Mouse (Mus musculus) B cell, adult (primary cell): ENCODE measurements around the gene Wbp4. TPM values are rescaled to one million over a fixed set of nuclear protein-coding genes. Genes with fewer than 3 reads are reported as not detected.

Source experiments
- total RNA-seq: library from RNA; stranded (reverse); gene quantifications from 4 replicates; pipeline ENCODE4 v1.2.4, GENCODE M21; 2023; ENCODE audit not compliant: inconsistent age

The Wbp4 gene
- 24.9 to 29.4 TPM (median 27.8 TPM) in 4 replicates for total RNA-seq

GRCm38 (mm10) chr14:79481339-79482151 is at the start of gene Wbp4:
Wbp4 (minus strand) TSS chr14:79481520.

GRCm38 (mm10) chr14:79480624-79481338 is 539 bp downstream of the Wbp4 start, which contains the start of gene Elf1:
Elf1 (plus strand) TSS chr14:79481194.

GRCm38 (mm10) chr14:79451681-79452590 is 29.4 kb downstream of the Wbp4 start, which contains the start of gene Kbtbd6:
Kbtbd6 (plus strand) TSS chr14:79451835.

GRCm38 (mm10) chr14:79425979-79426729 is 55.2 kb downstream of the Wbp4 start, which contains the start of gene Kbtbd7:
Kbtbd7 (plus strand) TSS chr14:79426511.

Other genes starting within 250 kb of the Wbp4 start
- gene Zfp957, start 234.2 kb downstream of the Wbp4 start, total RNA-seq: not detected in 4 replicates
- gene Rgcc, start 179.9 kb downstream of the Wbp4 start, total RNA-seq: 35.3 to 43.6 TPM (median 41.3 TPM) in 4 replicates
- 49.6 to 58.3 TPM (median 52.1 TPM) in 4 replicates for gene Naa16, start 90.7 kb downstream of the Wbp4 start, total RNA-seq
- 1.9 to 2.7 TPM (median 2.3 TPM) in 4 replicates for gene Mtrf1, start 83.7 kb downstream of the Wbp4 start, total RNA-seq
- 14.9 to 18.1 TPM (median 15.9 TPM) in 4 replicates for gene Kbtbd7, start 55.0 kb downstream of the Wbp4 start, total RNA-seq
- gene Kbtbd6, start 29.7 kb downstream of the Wbp4 start, total RNA-seq: 0.24 to 0.90 TPM (median 0.45 TPM) in 3 of 4 replicates, not detected in the other
- gene Elf1, start 326 bp downstream of the Wbp4 start, total RNA-seq: 182 to 193 TPM (median 191 TPM) in 4 replicates
- 61.7 to 66.7 TPM (median 64.1 TPM) in 4 replicates for gene Sugt1, start 106.2 kb upstream of the Wbp4 start, total RNA-seq
- gene Cnmd, start 180.7 kb upstream of the Wbp4 start, total RNA-seq: not detected in 4 replicates